Mouse (Mus musculus): Measurements from ENCODE around the gene Nfia.

DNA sequence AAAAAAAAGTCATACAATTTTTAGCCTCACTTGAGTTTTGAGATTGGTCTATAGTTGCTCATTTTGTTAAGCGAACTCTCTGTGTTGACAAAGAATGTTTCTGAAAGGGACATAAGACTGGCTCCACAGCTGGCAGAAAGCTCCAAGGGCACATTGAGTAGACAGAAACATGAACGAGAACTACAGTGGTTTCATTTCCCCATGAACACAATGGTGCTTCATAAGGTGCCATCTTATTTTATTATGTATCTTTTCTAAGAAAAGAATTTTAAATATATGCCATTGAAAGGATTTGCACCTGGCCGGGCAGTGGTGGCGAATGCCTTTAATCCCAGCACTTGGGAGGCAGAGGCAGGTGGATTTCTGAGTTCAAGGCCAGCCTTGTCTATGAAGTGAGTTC lies 337.4 kb downstream of the Nfia start:
- TF ChIP-seq CTCF (IDR thresholded peaks at IDR 0.05; ENCODE audit: insufficient read depth, low read depth, low read length) (no peak), POLR2A (IDR thresholded peaks at IDR 0.05; ENCODE audit: insufficient read depth, low read depth, low read length) (no peak)
